Mouse (Mus musculus): Measurements from ENCODE around the gene Gm10645. TPM values are rescaled to one million over a fixed set of nuclear protein-coding genes. Genes with fewer than 3 reads are reported as not detected.

Gene Gm10645
- polyA plus RNA-seq, 1 experiment from 2014 or later: 2.0 TPM

DNA sequence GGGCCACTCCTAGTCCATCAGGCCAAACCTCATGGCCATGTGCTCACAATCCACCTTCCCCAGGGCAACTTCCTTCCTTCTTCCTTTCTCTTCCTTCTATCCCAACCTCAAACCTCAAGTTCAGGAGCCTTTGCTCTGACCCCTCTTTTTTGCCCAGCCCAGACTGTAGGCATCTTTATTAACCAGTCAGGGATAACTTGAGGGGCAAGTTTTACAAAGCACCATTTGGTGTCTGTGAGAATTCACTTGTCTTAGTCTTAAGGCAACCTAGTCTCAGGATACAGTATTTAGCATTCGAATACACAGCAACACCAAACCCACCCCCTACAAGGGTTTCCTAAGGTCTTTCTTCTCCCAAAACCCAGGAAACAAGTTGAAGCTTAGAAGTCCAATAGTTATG is 6.4 kb downstream of the Gm10645 start:
- H3K4me2 ChIP-seq (ENCODE audit: low read length): no peak overlapping the region
- H3K27me3 ChIP-seq (ENCODE audit: insufficient read depth, low read length): no peaks in the 10 kb centered on the region
- H3K36me3 ChIP-seq (ENCODE audit: insufficient read depth, low read length): no peaks in the 10 kb centered on the region
- no peak overlapping the region for H3K27ac ChIP-seq
- TF ChIP-seq CTCF (IDR thresholded peaks at IDR 0.05; ENCODE audit: low read depth): no peak
- H3K4me3 ChIP-seq (replicated peaks; ENCODE audit: low read depth, low read length): no peak overlapping the region
- no peak overlapping the region for H3K9ac ChIP-seq (ENCODE audit: low read depth, low read length)
- ATAC-seq (replicated peaks; ENCODE audit: low FRiP score, low read depth) (no peak), DNase-seq (ENCODE audit: low spot score) (no peak)
- no peaks in the 10 kb centered on the region for H3K4me1 ChIP-seq (replicated peaks; ENCODE audit: insufficient read depth, low read length)
- no peaks in the 10 kb centered on the region for H3K9me3 ChIP-seq (replicated peaks; ENCODE audit: low read length)
- WGBS: 62% methylated on average over 1 of the region's 1 CpGs

- H3K4me1 ChIP-seq (replicated peaks; ENCODE audit: insufficient read depth, low read length): no peaks in the 10 kb centered on the region
- no peaks in the 10 kb centered on the region for H3K9me3 ChIP-seq (replicated peaks; ENCODE audit: low read length)
- TF ChIP-seq CTCF (IDR thresholded peaks at IDR 0.05; ENCODE audit: low read depth): no peak
- H3K4me3 ChIP-seq (replicated peaks; ENCODE audit: low read depth, low read length): no peak overlapping the region
- no peak overlapping the region for H3K9ac ChIP-seq (ENCODE audit: low read depth, low read length)
- H3K36me3 ChIP-seq (ENCODE audit: insufficient read depth, low read length): no peaks in the 10 kb centered on the region
- ATAC-seq (replicated peaks; ENCODE audit: low FRiP score, low read depth) (no peak), DNase-seq (ENCODE audit: low spot score) (no peak)
- no peak overlapping the region for H3K4me2 ChIP-seq (ENCODE audit: low read length)
- 37% methylated on average over 3 of the region's 3 CpGs for WGBS
- no peak overlapping the region for H3K27ac ChIP-seq
- H3K27me3 ChIP-seq (ENCODE audit: insufficient read depth, low read length): no peaks in the 10 kb centered on the region
Measured at GRCm38 (mm10) chr8:83158971-83159370, 7.0 kb downstream of the Gm10645 start.

- no peaks in the 10 kb centered on the region for H3K36me3 ChIP-seq (ENCODE audit: insufficient read depth, low read length)
- no peak for TF ChIP-seq CTCF (IDR thresholded peaks at IDR 0.05; ENCODE audit: low read depth)
- no peak overlapping the region for H3K4me3 ChIP-seq (replicated peaks; ENCODE audit: low read depth, low read length)
- H3K9ac ChIP-seq (ENCODE audit: low read depth, low read length): no peak overlapping the region
- DNase-seq (ENCODE audit: low spot score) (no peak), ATAC-seq (replicated peaks; ENCODE audit: low FRiP score, low read depth) (no peak)
- H3K4me1 ChIP-seq (replicated peaks; ENCODE audit: insufficient read depth, low read length): no peaks in the 10 kb centered on the region
- 17% methylated on average over 4 of the region's 4 CpGs for WGBS
- H3K27ac ChIP-seq: no peak overlapping the region
- H3K4me2 ChIP-seq (ENCODE audit: low read length): no peak overlapping the region
- H3K27me3 ChIP-seq (ENCODE audit: insufficient read depth, low read length): no peaks in the 10 kb centered on the region
- H3K9me3 ChIP-seq (replicated peaks; ENCODE audit: low read length): no peaks in the 10 kb centered on the region
Measured at GRCm38 (mm10) chr8:83155110-83155509, 10.9 kb downstream of the Gm10645 start.

DNA sequence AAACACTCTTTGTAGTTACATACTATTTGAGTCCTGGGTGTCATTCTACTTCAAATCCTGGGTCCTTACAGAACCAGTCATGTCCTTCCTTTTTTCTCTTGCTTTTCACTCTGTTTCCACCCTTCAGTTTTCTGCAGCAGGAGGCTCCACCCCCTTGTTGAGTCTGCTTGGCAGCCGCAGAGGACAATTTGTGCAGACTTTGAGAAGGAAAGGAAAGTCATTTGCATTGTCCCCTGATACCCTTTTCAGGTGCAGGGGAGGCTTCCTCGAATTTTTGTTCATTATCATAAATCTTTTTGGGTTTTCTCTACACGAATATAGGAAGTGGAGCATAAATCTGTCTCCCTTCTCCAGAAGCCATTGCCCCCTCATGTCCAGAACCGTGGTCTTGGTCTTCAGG is 13.5 kb downstream of the Gm10645 start:
- DNase-seq (ENCODE audit: low spot score) (no peak), ATAC-seq (replicated peaks; ENCODE audit: low FRiP score, low read depth) (no peak)
- no peak for TF ChIP-seq CTCF (IDR thresholded peaks at IDR 0.05; ENCODE audit: low read depth)
- Histone ChIP-seq H3K36me3 (ENCODE audit: insufficient read depth, low read length) (no peaks in the 10 kb centered on the region), H3K4me3 (replicated peaks; ENCODE audit: low read depth, low read length) (no peak overlapping the region), H3K27ac (no peak overlapping the region), H3K9ac (ENCODE audit: low read depth, low read length) (no peak overlapping the region), H3K4me1 (replicated peaks; ENCODE audit: insufficient read depth, low read length) (no peaks in the 10 kb centered on the region), H3K9me3 (replicated peaks; ENCODE audit: low read length) (no peaks in the 10 kb centered on the region), H3K27me3 (ENCODE audit: insufficient read depth, low read length) (no peaks in the 10 kb centered on the region), H3K4me2 (ENCODE audit: low read length) (no peak overlapping the region)
- 37% methylated on average over 4 of the region's 4 CpGs for WGBS

- H3K4me2 ChIP-seq (ENCODE audit: low read length): no peak overlapping the region
- DNase-seq (ENCODE audit: low spot score): no peak
- WGBS: 77% methylated on average over 2 of the region's 2 CpGs
Measured at GRCm38 (mm10) chr8:83152055-83152454, 13.9 kb downstream of the Gm10645 start.

GRCm38 (mm10) chr8:83149124-83149523 is 16.8 kb downstream of the Gm10645 start:
- H3K4me2 ChIP-seq (ENCODE audit: low read length): no peak overlapping the region
- H3K9ac ChIP-seq (ENCODE audit: low read depth, low read length): no peak overlapping the region
- DNase-seq (ENCODE audit: low spot score) (no peak), ATAC-seq (replicated peaks; ENCODE audit: low FRiP score, low read depth) (no peak)
- H3K4me1 ChIP-seq (replicated peaks; ENCODE audit: insufficient read depth, low read length): no peaks in the 10 kb centered on the region
- H3K36me3 ChIP-seq (ENCODE audit: insufficient read depth, low read length): no peaks in the 10 kb centered on the region
- no peak overlapping the region for H3K4me3 ChIP-seq (replicated peaks; ENCODE audit: low read depth, low read length)
- H3K27me3 ChIP-seq (ENCODE audit: insufficient read depth, low read length): no peaks in the 10 kb centered on the region
- no peak for TF ChIP-seq CTCF (IDR thresholded peaks at IDR 0.05; ENCODE audit: low read depth)
- WGBS: 79% methylated on average over 6 of the region's 6 CpGs
- no peak overlapping the region for H3K27ac ChIP-seq
- no peaks in the 10 kb centered on the region for H3K9me3 ChIP-seq (replicated peaks; ENCODE audit: low read length)

More at GRCm38 (mm10) chr8:83152055-83152454, 13.9 kb downstream of the Gm10645 start:
- Histone ChIP-seq H3K4me1 (replicated peaks; ENCODE audit: insufficient read depth, low read length) (no peaks in the 10 kb centered on the region), H3K27me3 (ENCODE audit: insufficient read depth, low read length) (no peaks in the 10 kb centered on the region), H3K9ac (ENCODE audit: low read depth, low read length) (no peak overlapping the region), H3K9me3 (replicated peaks; ENCODE audit: low read length) (no peaks in the 10 kb centered on the region), H3K4me3 (replicated peaks; ENCODE audit: low read depth, low read length) (no peak overlapping the region), H3K27ac (no peak overlapping the region), H3K36me3 (ENCODE audit: insufficient read depth, low read length) (no peaks in the 10 kb centered on the region)
- TF ChIP-seq CTCF (IDR thresholded peaks at IDR 0.05; ENCODE audit: low read depth): no peak
- no peak for ATAC-seq (replicated peaks; ENCODE audit: low FRiP score, low read depth)

DNA sequence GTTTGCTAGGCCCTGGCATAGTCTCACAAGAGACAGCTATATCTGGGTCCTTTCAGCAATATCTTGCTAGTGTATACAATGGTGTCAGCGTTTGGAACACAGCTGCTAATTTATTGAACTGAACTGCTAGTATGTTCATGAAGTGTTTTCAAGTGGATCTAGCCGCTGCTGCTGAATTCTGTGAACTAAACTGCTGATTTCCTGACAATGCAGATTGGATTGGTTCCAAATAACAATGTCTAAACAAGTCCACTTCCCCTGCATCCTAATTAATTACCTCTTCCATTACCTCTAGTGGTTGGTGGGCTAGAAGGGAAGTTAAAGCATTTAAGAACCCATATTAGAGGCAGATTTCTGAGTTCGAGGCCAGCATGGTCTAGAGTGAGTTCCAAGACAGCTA is 20.5 kb downstream of the Gm10645 start:
- 69% methylated on average over 3 of the region's 3 CpGs for WGBS
- H3K4me2 ChIP-seq (ENCODE audit: low read length): no peak overlapping the region
- H3K27ac ChIP-seq: no peak overlapping the region
- H3K4me1 ChIP-seq (replicated peaks; ENCODE audit: insufficient read depth, low read length): no peaks in the 10 kb centered on the region
- ATAC-seq (replicated peaks; ENCODE audit: low FRiP score, low read depth) (no peak), DNase-seq (ENCODE audit: low spot score) (no peak)
- no peak for TF ChIP-seq CTCF (IDR thresholded peaks at IDR 0.05; ENCODE audit: low read depth)
- H3K36me3 ChIP-seq (ENCODE audit: insufficient read depth, low read length): no peaks in the 10 kb centered on the region
- no peak overlapping the region for H3K4me3 ChIP-seq (replicated peaks; ENCODE audit: low read depth, low read length)
- H3K9me3 ChIP-seq (replicated peaks; ENCODE audit: low read length): no peaks in the 10 kb centered on the region
- H3K27me3 ChIP-seq (ENCODE audit: insufficient read depth, low read length): no peaks in the 10 kb centered on the region
- no peak overlapping the region for H3K9ac ChIP-seq (ENCODE audit: low read depth, low read length)

All from kidney, postnatal 0 days (tissue).